Mouse (Mus musculus): Measurements from ENCODE around the gene Arhgap35. TPM values are rescaled to one million over a fixed set of nuclear protein-coding genes. Genes with fewer than 3 reads are reported as not detected.
A peak's percentile ranks its signal among the peaks of the same experiment; 100 is the strongest.

Arhgap35 gene
- polyA plus RNA-seq, 1 experiment from 2014 or later: 10.3 TPM

- no peak overlapping the region for H3K4me3 ChIP-seq (replicated peaks; ENCODE audit: low read depth, low read length)
- no peaks in the 10 kb centered on the region for H3K36me3 ChIP-seq (ENCODE audit: insufficient read depth, low read length)
- H3K9ac ChIP-seq (ENCODE audit: low read depth, low read length): no peak overlapping the region
- TF ChIP-seq CTCF (IDR thresholded peaks at IDR 0.05; ENCODE audit: low read depth): no peak
- DNase-seq (ENCODE audit: low spot score) (no peak), ATAC-seq (replicated peaks; ENCODE audit: low FRiP score, low read depth) (no peak)
- WGBS: 13% methylated on average over 17 of the region's 17 CpGs
- H3K27ac ChIP-seq: no peak overlapping the region
- peaks cover 48% of the 10 kb centered on the region for H3K27me3 ChIP-seq (ENCODE audit: insufficient read depth, low read length)
- peaks cover 8% of the 10 kb centered on the region; the same call in 1 of the 2 replicates for H3K4me1 ChIP-seq (replicated peaks; ENCODE audit: insufficient read depth, low read length)
- no peaks in the 10 kb centered on the region for H3K9me3 ChIP-seq (replicated peaks; ENCODE audit: low read length)
- no peak overlapping the region for H3K4me2 ChIP-seq (ENCODE audit: low read length)
Measured at GRCm38 (mm10) chr7:16472116-16472709, 142.6 kb downstream of the Arhgap35 start.

DNA sequence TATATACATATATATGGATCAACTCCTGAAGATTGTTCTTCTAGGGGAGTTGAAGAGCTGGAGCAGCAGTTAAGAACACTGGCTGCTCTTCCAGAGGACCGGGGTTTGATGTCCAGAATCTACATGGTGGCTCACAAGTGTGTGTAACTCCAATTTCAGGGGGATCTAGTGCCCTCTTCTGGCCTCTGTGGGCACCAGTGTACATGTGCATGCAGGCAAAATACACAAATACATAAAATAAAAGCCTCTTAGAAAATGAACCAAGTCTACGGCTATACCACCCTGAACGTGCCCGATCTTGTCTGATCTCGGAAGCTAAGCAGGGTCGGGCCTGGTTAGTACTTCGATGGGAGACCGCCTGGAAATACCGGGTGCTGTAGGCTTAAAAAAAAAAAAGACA is 143.2 kb downstream of the Arhgap35 start:
- H3K4me3 ChIP-seq (replicated peaks; ENCODE audit: low read depth, low read length): no peak overlapping the region
- no peak overlapping the region for H3K9ac ChIP-seq (ENCODE audit: low read depth, low read length)
- ATAC-seq (replicated peaks; ENCODE audit: low FRiP score, low read depth) (no peak), DNase-seq (ENCODE audit: low spot score) (peak; percentile 20)
- no peaks in the 10 kb centered on the region for H3K9me3 ChIP-seq (replicated peaks; ENCODE audit: low read length)
- TF ChIP-seq CTCF (IDR thresholded peaks at IDR 0.05; ENCODE audit: low read depth): peak; percentile 52
- peaks cover 42% of the 10 kb centered on the region for H3K27me3 ChIP-seq (ENCODE audit: insufficient read depth, low read length)
- peaks cover 8% of the 10 kb centered on the region; the same call in 1 of the 2 replicates for H3K4me1 ChIP-seq (replicated peaks; ENCODE audit: insufficient read depth, low read length)
- no peak overlapping the region for H3K4me2 ChIP-seq (ENCODE audit: low read length)
- WGBS: 50% methylated on average over 9 of the region's 9 CpGs
- no peak overlapping the region for H3K27ac ChIP-seq
- H3K36me3 ChIP-seq (ENCODE audit: insufficient read depth, low read length): no peaks in the 10 kb centered on the region

DNA sequence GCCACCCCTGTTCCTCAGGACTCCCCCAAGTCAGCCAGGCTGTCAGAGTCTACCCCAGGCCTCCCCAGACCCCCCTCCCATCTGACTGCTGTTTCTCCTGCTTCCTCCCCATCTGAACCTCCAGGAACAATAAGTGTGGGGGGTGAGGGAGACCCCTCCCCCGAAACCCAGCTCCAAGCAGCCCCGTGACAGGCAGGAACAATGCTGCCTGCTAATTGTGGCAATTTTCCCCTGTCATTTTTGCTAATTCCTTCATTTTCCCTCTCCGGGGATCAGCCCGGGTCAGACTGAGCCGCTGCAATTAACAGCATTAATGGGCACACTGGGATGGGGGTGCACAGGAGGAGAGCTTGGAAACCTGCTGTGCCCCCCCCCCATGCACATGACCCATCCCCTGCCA is 146.7 kb downstream of the Arhgap35 start:
- WGBS: 19% methylated on average over 5 of the region's 5 CpGs
- H3K9ac ChIP-seq (ENCODE audit: low read depth, low read length): no peak overlapping the region
- ATAC-seq (replicated peaks; ENCODE audit: low FRiP score, low read depth): no peak
- TF ChIP-seq CTCF (IDR thresholded peaks at IDR 0.05; ENCODE audit: low read depth): no peak
- no peaks in the 10 kb centered on the region for H3K9me3 ChIP-seq (replicated peaks; ENCODE audit: low read length)
- H3K27me3 ChIP-seq (ENCODE audit: insufficient read depth, low read length): peaks cover 9% of the 10 kb centered on the region
- no peak overlapping the region for H3K27ac ChIP-seq
- DNase-seq (ENCODE audit: low spot score): no peak
- H3K4me2 ChIP-seq (ENCODE audit: low read length): no peak overlapping the region
- no peaks in the 10 kb centered on the region for H3K4me1 ChIP-seq (replicated peaks; ENCODE audit: insufficient read depth, low read length)
- no peaks in the 10 kb centered on the region for H3K36me3 ChIP-seq (ENCODE audit: insufficient read depth, low read length)
- no peak overlapping the region for H3K4me3 ChIP-seq (replicated peaks; ENCODE audit: low read depth, low read length)

GRCm38 (mm10) chr7:16466565-16466964 is 148.2 kb downstream of the Arhgap35 start:
- Histone ChIP-seq H3K4me2 (ENCODE audit: low read length) (no peak overlapping the region), H3K27ac (no peak overlapping the region), H3K27me3 (ENCODE audit: insufficient read depth, low read length) (peaks cover 2% of the 10 kb centered on the region; the same call in 1 of the 2 replicates), H3K36me3 (ENCODE audit: insufficient read depth, low read length) (no peaks in the 10 kb centered on the region), H3K4me1 (replicated peaks; ENCODE audit: insufficient read depth, low read length) (no peaks in the 10 kb centered on the region), H3K4me3 (replicated peaks; ENCODE audit: low read depth, low read length) (no peak overlapping the region), H3K9ac (ENCODE audit: low read depth, low read length) (no peak overlapping the region), H3K9me3 (replicated peaks; ENCODE audit: low read length) (no peaks in the 10 kb centered on the region)
- peak; percentile 55 for TF ChIP-seq CTCF (IDR thresholded peaks at IDR 0.05; ENCODE audit: low read depth)
- ATAC-seq (replicated peaks; ENCODE audit: low FRiP score, low read depth): no peak
- peak; percentile 36 for DNase-seq (ENCODE audit: low spot score)
- WGBS: 56% methylated on average over 4 of the region's 4 CpGs

DNA sequence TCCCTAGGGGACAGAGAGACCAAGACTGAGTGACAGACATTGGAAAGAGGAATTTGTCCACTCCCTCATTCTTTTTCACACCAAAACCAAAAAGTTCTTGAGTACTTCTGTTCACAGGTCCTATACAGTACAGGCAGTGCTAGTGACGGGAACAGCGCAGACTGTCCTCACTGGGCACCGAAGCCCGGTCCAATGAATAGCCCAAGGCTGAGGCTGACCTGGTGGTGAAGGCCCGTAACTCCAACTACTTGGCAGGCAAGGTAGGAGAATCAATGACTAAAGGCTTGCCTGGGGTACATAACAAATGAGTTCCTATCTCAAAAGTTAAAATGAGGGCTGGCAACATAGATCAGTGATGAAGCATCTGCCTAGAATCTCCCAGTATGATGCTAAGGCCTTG is 149.2 kb downstream of the Arhgap35 start:
- no peak overlapping the region for H3K27ac ChIP-seq

GRCm38 (mm10) chr7:16465160-16465559 is 149.6 kb downstream of the Arhgap35 start:
- ATAC-seq (replicated peaks; ENCODE audit: low FRiP score, low read depth) (no peak), DNase-seq (ENCODE audit: low spot score) (peak; percentile 62)
- TF ChIP-seq CTCF (IDR thresholded peaks at IDR 0.05; ENCODE audit: low read depth): peak; percentile 89

More for the DNA sequence above, 149.2 kb downstream of the Arhgap35 start:
- Histone ChIP-seq H3K4me2 (ENCODE audit: low read length) (no peak overlapping the region), H3K36me3 (ENCODE audit: insufficient read depth, low read length) (no peaks in the 10 kb centered on the region), H3K9me3 (replicated peaks; ENCODE audit: low read length) (no peaks in the 10 kb centered on the region), H3K9ac (ENCODE audit: low read depth, low read length) (no peak overlapping the region), H3K27me3 (ENCODE audit: insufficient read depth, low read length) (no peaks in the 10 kb centered on the region), H3K4me3 (replicated peaks; ENCODE audit: low read depth, low read length) (no peak overlapping the region), H3K4me1 (replicated peaks; ENCODE audit: insufficient read depth, low read length) (no peaks in the 10 kb centered on the region)
- 92% methylated on average over 5 of the region's 5 CpGs for WGBS
- no peak for DNase-seq (ENCODE audit: low spot score)
- TF ChIP-seq CTCF (IDR thresholded peaks at IDR 0.05; ENCODE audit: low read depth): no peak
- no peak for ATAC-seq (replicated peaks; ENCODE audit: low FRiP score, low read depth)

DNA sequence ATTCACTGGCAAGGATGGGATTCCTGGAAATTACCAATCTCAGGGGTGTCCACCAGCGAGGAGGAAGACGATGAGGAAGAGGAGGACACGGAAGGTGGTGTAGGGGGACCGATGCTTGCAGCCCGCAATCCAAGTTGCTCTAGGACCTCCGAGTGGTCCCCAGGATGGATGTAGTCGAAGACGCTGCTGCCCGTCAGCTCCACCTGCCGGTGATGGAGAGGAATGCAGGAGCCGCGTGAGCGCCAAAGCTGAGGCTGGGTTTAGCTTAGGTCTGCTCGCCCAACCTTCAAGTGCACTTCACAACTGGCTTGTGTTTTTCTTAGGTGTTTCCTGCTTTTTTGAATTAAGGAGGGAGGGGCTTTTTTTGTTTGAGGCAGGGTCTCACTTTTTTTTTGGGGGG is 151.6 kb downstream of the Arhgap35 start:
- no peaks in the 10 kb centered on the region for H3K4me1 ChIP-seq (replicated peaks; ENCODE audit: insufficient read depth, low read length)
- H3K9me3 ChIP-seq (replicated peaks; ENCODE audit: low read length): no peaks in the 10 kb centered on the region
- H3K27ac ChIP-seq: no peak overlapping the region
- ATAC-seq (replicated peaks; ENCODE audit: low FRiP score, low read depth): peak; percentile 37; the same call in 1 of the 2 replicates
- H3K9ac ChIP-seq (ENCODE audit: low read depth, low read length): no peak overlapping the region
- H3K36me3 ChIP-seq (ENCODE audit: insufficient read depth, low read length): no peaks in the 10 kb centered on the region
- peak; percentile 86 for DNase-seq (ENCODE audit: low spot score)
- H3K27me3 ChIP-seq (ENCODE audit: insufficient read depth, low read length): no peaks in the 10 kb centered on the region
- no peak overlapping the region for H3K4me2 ChIP-seq (ENCODE audit: low read length)
- WGBS: 2% methylated on average over 14 of the region's 14 CpGs
- H3K4me3 ChIP-seq (replicated peaks; ENCODE audit: low read depth, low read length): no peak overlapping the region
- peak; percentile 90 for TF ChIP-seq CTCF (IDR thresholded peaks at IDR 0.05; ENCODE audit: low read depth)

More at GRCm38 (mm10) chr7:16465160-16465559, 149.6 kb downstream of the Arhgap35 start:
- 11% methylated on average over 8 of the region's 8 CpGs for WGBS
- no peaks in the 10 kb centered on the region for H3K4me1 ChIP-seq (replicated peaks; ENCODE audit: insufficient read depth, low read length)
- H3K9ac ChIP-seq (ENCODE audit: low read depth, low read length): no peak overlapping the region
- no peak overlapping the region for H3K4me3 ChIP-seq (replicated peaks; ENCODE audit: low read depth, low read length)
- H3K27me3 ChIP-seq (ENCODE audit: insufficient read depth, low read length): no peaks in the 10 kb centered on the region
- H3K9me3 ChIP-seq (replicated peaks; ENCODE audit: low read length): no peaks in the 10 kb centered on the region
- H3K36me3 ChIP-seq (ENCODE audit: insufficient read depth, low read length): no peaks in the 10 kb centered on the region
- H3K27ac ChIP-seq: no peak overlapping the region
- H3K4me2 ChIP-seq (ENCODE audit: low read length): no peak overlapping the region

Data from kidney, postnatal 0 days (tissue).